Mouse (Mus musculus): ENCODE measurements around the gene Gm853.
"Not testable (repeated sequence)": the region's sequence is repeated elsewhere in the genome, so short reads cannot be mapped to it uniquely, and the experiment has no call there.

The Gm853 gene

DNA sequence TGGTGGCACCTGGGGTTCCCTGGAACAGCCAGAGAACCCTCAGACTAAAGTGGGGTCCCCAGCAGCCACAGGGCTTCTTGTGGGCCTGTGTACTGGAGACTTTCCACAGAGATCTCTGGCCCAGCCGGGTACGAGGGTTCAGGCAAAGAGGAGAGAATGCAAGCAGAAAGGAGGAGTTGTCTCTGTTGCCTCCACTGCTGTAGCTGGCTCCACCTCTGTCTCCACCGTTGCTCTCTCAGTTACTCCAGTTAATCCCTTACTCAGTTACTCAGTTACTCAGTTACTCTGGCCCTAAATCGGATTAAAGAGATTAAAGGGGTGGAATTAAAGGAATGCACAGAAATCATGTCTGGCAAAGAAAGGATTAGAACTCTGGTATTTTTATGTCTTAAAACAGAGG, at the start of gene Gm853:
TSS of gene Gm853 (minus strand) at position 223 of the 400 bp plus-strand sequence.
- DNase-seq (ENCODE audit: low spot score in 2 of 2), result no peak

DNA sequence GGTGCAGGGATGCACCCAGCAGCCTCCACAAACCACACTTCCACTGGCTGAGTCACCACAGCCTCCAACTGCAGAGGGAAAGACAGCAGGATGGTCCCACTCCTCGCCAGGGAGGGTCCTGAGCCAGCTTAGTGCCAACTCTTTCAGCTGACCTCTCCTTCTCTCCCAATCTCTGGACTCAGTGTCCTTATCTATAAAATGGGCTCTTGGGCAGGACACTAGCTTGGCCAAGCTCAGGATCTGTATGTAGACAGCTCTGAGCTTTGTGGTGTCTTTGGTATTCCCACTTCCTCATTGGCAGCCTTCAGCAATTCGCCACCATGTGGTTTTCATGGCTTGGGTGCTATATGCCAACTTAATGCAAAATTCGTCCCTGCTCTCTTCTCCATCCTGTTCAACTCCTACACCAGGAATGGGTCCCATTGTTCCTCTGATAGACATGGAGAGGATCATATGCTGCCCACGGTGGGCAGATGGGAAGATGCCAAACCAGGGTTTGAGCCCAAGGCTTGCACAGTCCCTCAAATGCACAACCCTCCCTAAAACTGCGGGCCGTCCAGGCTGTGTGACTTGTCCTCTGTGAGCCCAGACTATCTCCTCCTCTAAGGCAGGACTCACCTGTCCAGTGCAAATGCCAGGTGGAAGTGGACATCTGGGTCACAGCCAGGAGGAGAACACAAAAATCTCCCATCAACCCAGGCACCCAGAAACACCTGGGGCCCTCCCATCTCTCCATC, 48.6 kb upstream of the Gm853 start:
- DNase-seq (ENCODE audit: low spot score in 2 of 2), result no peak

DNA sequence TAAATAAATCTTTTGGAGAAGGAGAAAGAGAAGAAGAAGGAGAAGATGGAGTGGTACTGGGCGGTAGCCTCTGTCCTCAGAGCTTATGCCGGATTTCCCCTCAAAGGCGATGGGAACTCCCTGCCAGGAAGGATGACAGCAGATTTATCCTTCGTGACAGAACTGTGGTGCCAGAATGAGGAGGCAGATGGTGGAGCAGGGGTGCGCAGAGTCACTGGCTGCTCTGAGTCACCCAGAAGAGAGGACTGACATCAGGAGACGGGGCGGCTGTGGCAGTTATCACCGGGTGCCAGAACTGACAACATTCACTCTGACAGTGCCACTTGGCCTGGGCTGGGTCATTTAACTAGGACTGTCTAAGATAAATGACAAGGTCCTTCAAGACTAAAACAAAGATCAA, 47.9 kb upstream of the Gm853 start:
- DNase-seq (ENCODE audit: low spot score in 2 of 2), result no peak

DNA sequence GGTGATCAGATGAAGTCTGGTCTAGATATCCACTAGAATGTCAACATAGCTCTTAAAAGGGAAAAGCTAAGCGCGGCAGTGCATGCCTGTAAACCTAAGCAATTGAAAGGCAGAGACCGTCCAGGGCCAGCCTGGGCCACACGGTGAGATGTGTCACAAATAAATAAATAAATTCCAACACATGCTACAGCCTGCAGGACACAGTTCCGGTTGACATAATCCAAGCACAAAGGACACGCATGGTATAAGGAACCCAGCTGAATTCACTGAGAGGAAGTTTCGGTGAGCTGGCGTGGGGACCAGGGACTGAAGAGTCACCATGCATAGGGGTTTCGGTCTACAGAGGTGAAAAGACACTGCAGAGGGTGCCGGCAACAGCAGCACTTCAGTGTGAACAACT, 46.5 kb upstream of the Gm853 start:
- DNase-seq (ENCODE audit: low spot score in 2 of 2), result no peak

DNA sequence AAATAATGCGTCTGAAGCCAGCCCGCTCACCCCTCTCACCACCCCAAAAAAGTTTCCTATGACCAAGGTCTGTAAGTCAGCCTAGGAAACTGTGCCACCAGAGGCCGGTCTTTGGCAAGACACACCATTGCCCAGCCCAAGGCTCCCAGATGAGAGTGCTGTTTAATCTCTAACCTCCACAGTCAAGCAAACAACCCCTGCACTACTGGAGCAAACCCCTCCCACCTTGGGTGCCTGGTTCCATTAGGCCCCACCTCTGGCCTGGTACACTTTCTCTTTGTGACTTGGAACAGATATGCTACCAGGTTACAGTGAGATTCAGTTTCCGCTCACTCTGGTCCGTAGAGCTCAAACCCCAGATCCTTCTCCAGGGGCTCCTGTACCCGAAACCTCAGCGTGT, 44.9 kb upstream of the Gm853 start:
- DNase-seq (ENCODE audit: low spot score in 2 of 2), result no peak

DNA sequence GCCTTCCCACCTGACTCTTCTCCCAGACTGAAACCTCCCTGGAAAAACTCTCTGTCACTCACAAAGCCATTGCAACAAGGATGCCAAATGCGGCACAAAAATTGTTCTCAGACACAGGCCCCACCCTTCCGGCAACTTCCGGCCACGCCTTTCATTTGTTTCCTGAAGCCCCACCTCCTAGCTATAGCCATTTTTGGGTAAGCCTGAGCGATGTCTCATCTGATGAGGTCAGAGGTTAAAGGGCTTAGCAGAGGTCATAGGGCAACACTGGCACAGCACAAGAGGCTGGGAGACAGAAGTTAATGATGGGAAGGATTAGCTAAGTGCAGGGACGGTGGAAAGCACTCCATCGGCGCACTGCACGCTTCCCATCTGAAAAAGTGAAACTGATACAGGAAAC, 44.4 kb upstream of the Gm853 start:
- no peak for DNase-seq (ENCODE audit: low spot score in 2 of 2)

DNA sequence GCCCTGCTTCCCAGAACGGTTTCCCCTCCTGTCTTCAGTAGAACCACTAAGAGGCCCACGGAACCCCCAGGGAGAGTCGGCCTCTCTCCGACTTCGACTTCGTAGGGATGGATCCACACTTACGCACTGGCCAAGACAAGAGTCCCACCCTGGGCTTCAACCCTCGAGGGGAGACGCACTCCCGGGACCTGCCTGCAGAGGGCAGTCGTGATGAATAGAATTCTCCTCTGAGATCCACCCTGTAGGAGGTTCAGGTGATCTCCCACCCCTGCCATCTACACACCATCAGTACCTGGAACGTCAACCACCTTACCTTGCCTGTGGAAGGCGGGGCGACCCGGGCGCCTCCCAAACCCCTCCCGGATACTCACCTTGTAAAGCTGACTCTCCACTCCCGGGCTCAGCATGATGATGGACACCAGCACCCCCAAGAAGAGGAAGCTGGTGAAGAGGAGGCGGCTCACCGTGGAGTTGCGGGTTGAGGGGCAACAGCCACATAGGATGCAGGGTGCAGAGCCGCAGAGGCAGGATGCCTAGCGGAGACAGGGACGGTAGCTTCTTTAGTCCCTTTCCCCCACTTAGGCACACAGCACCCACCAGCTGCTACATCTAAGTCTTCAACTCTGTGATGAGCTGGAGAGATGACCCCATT, 42.6 kb upstream of the Gm853 start:
- peak in 1 of 2 experiments; percentile 58 for DNase-seq (ENCODE audit: low spot score in 2 of 2)

DNA sequence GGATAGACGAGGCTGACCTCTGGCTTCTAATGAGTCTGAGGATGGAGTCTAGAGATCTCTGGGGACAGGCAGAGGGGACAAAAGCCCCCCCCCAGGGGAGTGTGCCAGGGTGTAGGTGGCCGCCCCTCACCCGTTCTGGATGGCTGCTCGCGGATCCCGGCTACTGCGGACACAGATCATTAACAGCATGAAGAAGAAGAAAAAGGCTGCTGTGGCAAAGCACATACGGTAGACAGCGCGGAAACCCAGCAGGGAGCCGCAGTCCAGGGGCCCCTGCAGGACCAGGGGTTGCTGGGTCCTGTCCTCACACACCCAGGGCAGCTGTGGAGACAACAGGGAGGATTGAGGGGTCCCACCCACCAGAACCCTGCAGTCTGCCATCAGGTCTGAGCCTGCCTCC, 41.9 kb upstream of the Gm853 start:
- no peak for DNase-seq (ENCODE audit: low spot score in 2 of 2)

DNA sequence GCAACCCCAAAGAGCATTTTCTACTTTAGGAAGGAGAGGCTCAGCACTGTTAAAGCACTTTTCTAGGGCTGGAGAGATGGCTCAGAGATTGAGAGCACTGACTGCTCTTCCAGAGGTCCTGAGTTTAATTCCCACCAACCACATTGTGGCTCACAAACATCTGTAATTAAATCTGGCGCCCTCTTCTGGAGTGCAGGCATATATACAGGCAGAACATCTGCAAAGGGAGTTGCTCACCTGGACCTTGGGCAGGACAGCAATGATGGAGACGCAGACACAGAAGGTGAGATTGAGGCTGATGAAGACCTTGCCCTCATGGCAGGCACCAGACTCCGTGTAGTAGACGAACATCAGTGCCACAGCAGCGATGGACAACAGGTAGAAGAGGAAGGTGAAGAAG, 38.2 kb upstream of the Gm853 start:
- DNase-seq (ENCODE audit: low spot score in 2 of 2), result no peak

DNA sequence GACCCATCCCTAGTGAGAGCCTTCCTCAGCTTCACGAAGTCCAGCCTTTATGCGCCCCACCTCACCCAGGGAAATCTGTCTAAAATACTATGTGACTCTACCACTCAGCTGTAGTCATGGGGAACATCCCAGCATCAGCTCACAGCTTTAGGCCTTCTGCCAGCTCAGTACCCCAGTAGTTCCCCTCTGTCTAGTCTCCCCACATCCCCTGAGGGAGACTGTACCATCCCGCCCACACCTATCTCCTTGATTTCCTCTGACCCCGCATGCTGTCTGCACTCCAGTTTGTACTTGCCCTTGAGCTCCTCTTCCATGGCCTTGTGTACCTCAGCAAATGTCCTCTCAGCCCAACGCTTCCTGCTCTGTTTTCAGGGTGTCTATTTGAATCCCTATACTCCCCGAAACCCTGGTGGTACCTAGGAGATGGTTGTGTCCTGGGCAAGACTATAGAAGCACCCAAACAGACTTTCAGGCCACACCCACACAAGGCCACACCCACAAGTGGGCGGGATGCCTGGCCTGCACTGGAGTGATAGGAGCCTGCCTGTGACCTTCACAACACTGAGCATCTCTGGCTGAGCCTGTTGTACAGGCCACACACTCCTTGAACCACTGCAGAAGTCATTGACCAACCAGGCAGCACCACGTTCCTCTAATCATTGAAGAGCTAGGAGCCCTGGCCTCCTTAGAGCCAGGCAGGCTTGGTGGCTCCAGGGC, 30.4 kb upstream of the Gm853 start:
- DNase-seq (ENCODE audit: low spot score in 2 of 2), result no peak

DNA sequence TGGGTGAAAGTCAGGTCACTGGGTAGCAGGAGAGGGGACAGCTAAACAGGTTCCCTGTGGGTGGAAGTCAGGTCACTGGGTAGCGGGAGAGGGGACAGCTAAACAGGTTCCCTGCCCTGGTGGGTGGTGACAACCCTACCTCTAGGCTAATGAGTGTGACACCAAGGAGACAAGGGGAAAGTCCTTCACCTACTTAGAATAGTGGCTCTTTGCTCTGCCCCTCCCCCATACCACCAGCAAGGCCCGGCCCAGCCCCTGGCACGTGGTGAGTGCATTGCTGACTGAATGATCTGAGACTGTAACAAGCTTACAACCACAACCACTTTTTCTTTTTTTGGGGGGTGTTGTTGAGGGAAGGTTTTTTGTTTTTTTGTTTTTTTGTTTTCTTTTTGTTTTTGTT, 29.6 kb upstream of the Gm853 start:
- no peak for DNase-seq (ENCODE audit: low spot score in 2 of 2)

DNA sequence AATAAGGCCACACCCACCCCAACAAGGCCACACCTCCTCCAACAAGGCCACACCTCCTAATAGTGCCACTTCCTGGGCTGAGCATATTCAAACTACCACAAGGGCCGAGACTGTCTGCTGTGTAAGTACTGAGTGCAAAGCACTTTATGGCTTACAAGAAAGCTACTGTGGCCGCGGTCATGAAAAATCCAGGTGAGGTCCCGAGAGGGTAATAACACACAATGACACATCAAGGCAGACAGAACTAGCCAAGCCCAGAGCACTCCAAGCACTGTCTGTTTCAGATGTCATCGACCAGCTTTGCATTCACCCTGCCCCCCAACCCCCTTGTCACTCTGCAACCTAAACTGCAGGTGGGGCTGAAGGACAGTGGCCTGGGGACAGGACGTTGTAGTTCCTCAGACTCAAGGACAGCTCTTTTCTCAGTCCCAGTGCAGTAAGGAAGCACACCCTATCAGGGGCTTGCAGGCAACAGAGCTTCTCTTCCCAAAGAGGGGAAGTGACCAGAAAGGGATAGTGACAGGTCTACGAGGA, 29.0 kb upstream of the Gm853 start:
- DNase-seq (ENCODE audit: low spot score in 2 of 2), result no peak

DNA sequence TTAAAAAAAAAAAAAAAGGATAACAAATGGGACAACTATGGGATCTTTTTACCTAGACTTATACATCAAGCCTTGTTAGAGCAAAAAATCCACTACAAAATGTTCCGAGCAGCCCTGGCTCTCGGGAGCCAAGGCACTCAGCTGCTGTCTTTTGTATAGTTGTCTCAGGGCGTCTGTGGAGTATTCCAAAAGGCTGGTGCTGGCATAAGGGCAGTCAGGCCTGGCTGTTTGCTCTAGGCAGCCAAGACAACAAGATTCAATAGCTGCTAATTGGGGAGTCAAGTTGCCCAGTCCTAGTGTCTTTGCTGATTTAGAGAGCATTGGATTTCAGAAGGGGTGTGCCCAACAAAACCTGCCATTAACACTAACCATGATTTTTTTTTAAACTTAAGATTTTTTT, 26.4 kb upstream of the Gm853 start:
- DNase-seq (ENCODE audit: low spot score in 2 of 2), result no peak

DNA sequence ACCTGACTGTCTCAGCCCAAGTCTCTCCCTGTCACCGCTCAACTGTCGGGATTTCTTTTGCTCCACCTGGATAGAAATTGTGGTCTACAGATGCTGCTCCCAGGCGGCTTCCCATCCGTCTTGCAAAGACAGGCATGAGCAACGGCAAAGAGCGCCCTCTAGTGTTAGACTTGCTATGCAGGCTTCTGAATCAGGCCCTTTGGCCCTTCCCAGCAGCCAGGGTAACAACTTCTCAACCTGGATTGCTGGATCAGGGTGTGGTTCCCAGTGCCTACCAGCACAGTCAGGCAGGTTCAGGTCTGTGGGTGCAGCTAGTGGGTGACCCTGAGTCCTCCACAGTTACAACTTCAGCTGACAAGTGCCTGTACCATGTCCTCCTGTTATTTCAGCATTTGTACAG, 23.9 kb upstream of the Gm853 start:
- DNase-seq (ENCODE audit: low spot score in 2 of 2), result peak in 1 of 2 experiments; percentile 69

DNA sequence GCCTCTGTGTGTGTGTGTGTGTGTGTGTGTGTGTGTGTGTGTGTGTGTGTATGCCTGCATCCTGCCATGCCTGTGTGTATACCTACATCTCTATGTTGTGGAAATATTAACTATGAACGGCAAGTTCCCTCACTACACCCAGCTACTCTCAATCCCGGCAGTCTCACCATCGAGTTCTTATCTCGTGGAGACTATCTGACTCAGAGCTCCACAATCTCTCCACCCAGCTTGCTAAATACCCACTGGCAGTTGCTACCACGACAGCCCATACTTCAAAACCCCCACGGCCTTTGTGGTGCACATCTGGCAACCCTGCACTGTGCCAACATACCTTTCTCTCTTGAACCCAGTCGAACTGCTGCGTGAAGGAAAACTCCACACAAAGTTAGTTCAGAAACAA, 22.5 kb upstream of the Gm853 start:
- DNase-seq (ENCODE audit: low spot score in 2 of 2), result no peak

DNA sequence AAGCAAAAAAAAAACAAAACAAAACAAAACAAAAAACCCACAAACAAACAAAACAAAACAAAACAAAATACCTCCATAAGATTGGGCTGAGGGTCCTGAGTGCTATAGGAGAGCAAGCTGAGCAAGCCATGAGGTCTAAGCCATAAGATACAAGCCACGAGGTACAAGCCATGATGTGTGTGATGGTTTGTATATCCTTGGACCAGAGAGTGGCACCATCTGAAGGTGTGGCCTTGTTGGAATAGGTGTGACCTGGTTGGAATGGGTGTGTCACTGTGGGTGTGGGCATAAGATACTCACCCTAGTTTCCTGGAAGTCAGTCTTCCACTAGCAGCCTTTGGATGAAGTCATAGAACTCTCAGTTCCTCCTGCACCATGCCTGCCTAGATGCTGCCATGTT, 21.4 kb upstream of the Gm853 start:
- not testable (repeated sequence) for DNase-seq (ENCODE audit: low spot score in 2 of 2)

DNA sequence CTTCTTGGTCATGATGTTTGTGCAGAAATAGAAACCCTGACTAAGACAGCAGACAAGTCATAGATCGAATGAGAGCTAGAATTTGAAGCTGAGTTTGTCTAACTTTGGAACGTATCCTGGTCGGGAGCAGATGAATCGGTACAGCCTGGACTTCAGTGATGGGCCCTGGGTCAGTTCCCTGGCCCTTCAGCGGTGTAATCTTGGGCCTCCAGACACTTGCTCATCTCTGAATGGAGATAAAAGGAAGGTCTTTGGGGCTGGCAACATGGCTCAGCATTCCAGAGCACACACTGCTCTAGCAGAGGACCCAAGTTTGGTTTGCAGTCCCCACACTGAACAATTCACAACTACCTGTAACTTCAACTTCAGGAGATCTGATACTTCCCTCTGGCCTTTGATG, 20.8 kb upstream of the Gm853 start:
- no peak for DNase-seq (ENCODE audit: low spot score in 2 of 2)

DNA sequence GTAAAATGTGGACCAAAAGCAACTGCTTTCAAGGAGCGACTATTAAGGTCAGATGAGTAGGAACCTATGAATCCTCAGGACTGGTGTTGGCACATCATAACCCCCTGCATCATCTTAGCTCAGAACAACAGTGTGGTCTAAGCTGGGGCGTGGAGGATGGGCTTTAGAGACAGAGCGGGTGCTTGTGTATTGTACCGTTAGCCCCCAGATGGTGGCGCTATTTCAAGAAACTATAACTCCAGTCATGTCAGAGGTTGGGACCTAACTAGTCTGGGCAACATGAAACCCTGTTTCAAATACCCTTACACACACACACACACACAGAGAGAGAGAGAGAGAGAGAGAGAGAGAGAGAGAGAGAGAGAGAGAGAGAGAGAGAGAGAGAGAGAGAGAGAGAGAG, 18.5 kb upstream of the Gm853 start:
- DNase-seq (ENCODE audit: low spot score in 2 of 2), result no peak

DNA sequence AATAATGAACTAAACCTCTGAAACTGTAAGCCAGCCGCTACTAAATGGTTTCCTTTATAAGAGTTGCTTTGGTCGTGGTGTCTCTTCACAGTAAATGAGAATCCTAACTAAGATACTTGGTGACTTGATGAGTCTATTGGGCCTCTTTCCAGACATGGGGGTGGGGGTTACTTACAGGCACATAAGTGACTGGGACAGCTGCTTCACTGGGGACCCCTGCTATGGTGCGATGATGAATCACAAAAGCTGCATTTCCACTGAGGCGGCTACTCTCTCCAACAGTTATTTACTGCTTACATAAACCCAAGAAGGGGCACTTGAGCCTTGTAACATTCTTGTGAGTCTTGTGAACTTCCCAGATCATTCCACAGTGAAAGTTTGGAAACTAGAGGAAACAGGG, 15.4 kb upstream of the Gm853 start:
- DNase-seq (ENCODE audit: low spot score in 2 of 2), result no peak

DNA sequence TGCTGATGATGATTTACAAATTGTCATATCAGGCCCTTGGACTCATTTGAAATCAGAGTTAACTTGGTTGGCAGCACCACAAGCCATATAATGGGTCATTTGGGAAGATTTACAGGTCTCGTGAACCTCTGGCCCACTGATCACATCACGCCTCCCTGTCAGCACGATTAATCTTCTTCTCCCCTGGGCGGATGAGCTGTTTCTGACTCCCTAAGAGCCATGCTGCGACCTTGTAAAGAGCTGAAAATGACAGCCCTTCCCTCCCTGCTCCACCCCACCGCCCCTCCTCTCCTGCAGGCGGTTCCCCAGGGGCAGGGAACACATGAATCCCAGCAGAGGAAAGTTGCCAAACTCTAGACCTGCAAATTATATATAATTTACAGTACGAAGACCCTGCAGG, 14.2 kb upstream of the Gm853 start:
- DNase-seq (ENCODE audit: low spot score in 2 of 2), result no peak

DNA sequence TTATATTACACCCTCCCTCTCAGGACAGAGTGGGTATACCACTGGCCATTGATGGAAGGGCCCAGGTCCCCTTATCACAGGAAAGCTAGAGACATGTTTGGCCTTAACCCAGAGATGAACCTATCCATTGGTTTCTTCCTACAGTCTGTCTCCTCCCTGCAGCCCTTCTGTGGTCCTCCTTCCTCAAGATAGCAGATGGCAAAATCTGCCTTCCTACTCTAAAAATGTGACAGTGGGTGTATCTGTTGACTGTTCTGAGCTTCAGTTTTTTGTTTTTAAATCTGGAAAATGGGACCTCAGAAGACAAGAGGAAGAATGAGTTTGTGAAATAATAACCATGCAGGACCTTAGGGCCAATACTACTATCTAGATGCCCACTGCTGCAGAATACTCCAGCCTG, 1.9 kb upstream of the Gm853 start:
- no peak for DNase-seq (ENCODE audit: low spot score in 2 of 2)

DNA sequence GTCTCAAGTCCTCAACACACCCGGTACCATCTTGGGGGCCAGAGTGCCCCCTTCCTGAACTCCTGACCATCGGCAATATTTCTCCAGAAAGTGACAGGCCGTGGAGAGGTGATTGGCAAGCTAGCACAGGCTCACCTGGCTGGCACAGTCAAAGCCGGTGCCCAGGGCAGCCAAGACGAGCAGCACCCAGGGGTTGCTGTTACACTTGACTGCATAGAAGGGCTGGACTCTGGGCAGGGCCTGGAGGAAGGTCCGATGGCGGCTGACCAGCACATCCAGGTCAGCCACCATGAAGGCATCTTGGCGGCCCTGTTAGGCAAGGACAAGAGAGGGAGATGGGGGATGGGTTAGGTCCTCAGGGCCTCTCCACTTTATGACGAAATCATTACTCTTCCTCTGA, 2.0 kb downstream of the Gm853 start:
- DNase-seq (ENCODE audit: low spot score in 2 of 2), result no peak

DNA sequence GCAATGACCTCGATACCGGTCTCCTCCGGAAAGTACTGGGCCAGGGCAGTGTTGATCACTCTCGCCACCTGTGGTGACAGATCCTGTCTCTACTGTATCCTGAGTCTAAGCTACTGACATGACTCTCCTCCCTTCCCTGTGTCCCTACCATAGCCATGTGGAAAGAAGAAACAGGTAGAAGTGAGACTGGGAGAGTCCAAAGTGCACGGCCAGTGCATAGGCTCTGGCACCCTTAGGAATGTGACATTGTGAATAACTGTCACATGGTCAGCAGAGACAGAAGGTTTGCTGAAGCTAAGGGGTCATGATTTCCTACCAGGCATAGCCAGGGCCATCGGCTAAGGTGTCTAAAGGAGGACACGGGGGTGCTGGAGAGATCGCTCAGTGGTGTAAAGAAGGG, 6.8 kb downstream of the Gm853 start:
- no peak for DNase-seq (ENCODE audit: low spot score in 2 of 2)

All from thymus, postnatal 10 days (tissue).